Mouse (Mus musculus) heart, embryonic 16.5 days (tissue): ENCODE measurements around the gene Ivd. TPM values are rescaled to one million over a fixed set of nuclear protein-coding genes. Genes with fewer than 3 reads are reported as not detected.

Experiments used
- ATAC-seq: fragments of 200-750 bp; cut with Nextera tagmentation; replicated peaks from 2 replicates; pipeline ENCODE4 v1.8.0; 2017; ENCODE audit warnings: moderate number of reproducible peaks; ENCODE audit not compliant: insufficient read depth, low FRiP score; ENCODE audit errors: extremely low read depth
- H3K27ac ChIP-seq: fragments of 300-500 bp; sonication (generic); 2 replicates; pipeline ENCODE4 v1.5.1; 2014; ENCODE audit warnings: mild to moderate bottlenecking, low read length, control low read depth, moderate library complexity
- H3K27me3 ChIP-seq: fragments of 300-500 bp; sonication (generic); 2 replicates; pipeline ENCODE4 v1.6.1; 2014; ENCODE audit warnings: low read length, mixed read lengths; ENCODE audit not compliant: control insufficient read depth, insufficient read depth
- H3K36me3 ChIP-seq: fragments of 300-500 bp; sonication (generic); 2 replicates; pipeline ENCODE4 v1.6.1; 2014; ENCODE audit not compliant: control insufficient read depth, insufficient read depth
- H3K4me1 ChIP-seq: fragments of 300-500 bp; sonication (generic); 2 replicates; pipeline ENCODE4 v1.6.1; 2014; ENCODE audit warnings: low read length, mixed read lengths; ENCODE audit not compliant: control insufficient read depth, insufficient read depth
- H3K4me2 ChIP-seq: fragments of 300-500 bp; sonication (generic); 2 replicates; pipeline ENCODE4 v1.6.1; 2014; ENCODE audit warnings: low read depth, mild to moderate bottlenecking, control low read depth, low read length
- H3K4me3 ChIP-seq: fragments of 300-500 bp; sonication (generic); 2 replicates; pipeline ENCODE4 v1.5.1; 2014; ENCODE audit warnings: mild to moderate bottlenecking, control low read depth, low read length
- H3K9ac ChIP-seq: fragments of 300-500 bp; sonication (generic); 2 replicates; pipeline ENCODE4 v1.6.1; 2014; ENCODE audit warnings: low read length, control low read depth
- H3K9me3 ChIP-seq: fragments of 300-500 bp; sonication (generic); replicated peaks from 2 replicates; pipeline ENCODE4 v1.6.1; 2016; ENCODE audit warnings: low read length; ENCODE audit not compliant: control insufficient read depth
- WGBS: fragments of 180-500 bp; shearing (Covaris S2); extraction: QIAGEN DNeasy Blood & Tissue Kit; methylation state at CpG from one replicate; pipeline ENCODE4 v1.1.7; 2014; 5-methylcytosine and 5-hydroxymethylcytosine counted together
- polyA plus RNA-seq: library from polyadenylated mRNA; unstranded; fragments of >200 nt; fragmentation: Nextera tagmentation; extraction: Ambion mirVana; gene quantifications from 2 replicates; pipeline ENCODE4 v1.2.1, GENCODE M21; 2015

Ivd gene
- polyA plus RNA-seq, 1 experiment from 2014 or later: 97.4 TPM

DNA sequence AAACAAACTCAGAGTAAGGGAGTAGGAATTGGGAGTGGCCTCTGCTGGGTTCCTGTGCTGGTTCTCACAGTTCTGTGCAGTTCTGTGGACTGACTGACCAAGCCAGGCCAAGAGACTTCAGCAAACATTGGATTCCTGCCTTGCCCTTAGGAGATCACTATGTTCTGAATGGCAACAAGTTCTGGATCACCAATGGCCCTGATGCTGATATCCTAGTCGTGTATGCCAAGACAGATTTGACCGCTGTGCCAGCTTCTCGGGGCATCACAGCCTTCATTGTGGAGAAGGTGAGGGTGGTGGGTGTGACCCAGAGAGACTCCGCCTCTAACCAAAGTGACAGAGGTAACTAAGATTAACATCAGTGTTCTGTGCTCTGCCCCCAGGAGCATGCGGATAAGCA lies 11.3 kb downstream of the Ivd start:
- Histone ChIP-seq H3K4me3 (no peak overlapping the region), H3K9me3 (no peaks in the 10 kb centered on the region), H3K9ac (no peak overlapping the region), H3K4me2 (no peak overlapping the region), H3K36me3 (peaks cover 16% of the 10 kb centered on the region), H3K27ac (no peak overlapping the region), H3K27me3 (no peaks in the 10 kb centered on the region), H3K4me1 (peaks cover 10% of the 10 kb centered on the region)
- 92% methylated on average over 5 of the region's 5 CpGs for WGBS
- no peak for ATAC-seq

DNA sequence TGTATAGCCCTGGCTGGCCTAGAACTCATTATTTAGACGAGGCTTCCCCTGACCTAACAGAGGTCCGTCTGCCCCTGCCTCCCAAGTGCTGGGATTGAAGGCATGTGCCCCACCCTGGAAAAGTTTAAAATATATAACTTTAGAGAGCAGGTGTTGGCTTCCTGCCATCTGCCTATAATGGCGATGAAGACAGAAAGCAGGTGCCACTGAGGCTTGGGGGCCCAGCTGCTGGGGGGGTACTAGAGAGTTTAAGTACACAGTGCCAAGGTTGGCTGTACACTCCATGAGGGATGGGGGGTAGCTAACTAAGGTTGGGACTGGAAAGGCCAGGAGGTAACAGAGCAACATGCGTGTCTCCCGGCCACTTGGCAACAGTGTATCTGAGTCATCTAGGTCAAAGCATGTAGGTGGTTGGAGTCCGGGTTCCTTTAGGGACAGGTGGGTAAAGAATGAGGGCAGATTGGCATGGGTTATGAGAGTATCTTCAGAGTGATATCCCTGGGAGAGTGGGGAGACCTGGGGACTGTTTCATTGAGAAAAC lies 12.2 kb downstream of the Ivd start:
- Histone ChIP-seq H3K27me3 (no peaks in the 10 kb centered on the region), H3K9me3 (no peaks in the 10 kb centered on the region), H3K27ac (no peak overlapping the region), H3K4me2 (no peak overlapping the region), H3K4me3 (no peak overlapping the region), H3K9ac (no peak overlapping the region), H3K4me1 (peaks cover 10% of the 10 kb centered on the region), H3K36me3 (peaks cover 16% of the 10 kb centered on the region)
- ATAC-seq: no peak
- WGBS: 72% methylated on average over 6 of the region's 6 CpGs

DNA sequence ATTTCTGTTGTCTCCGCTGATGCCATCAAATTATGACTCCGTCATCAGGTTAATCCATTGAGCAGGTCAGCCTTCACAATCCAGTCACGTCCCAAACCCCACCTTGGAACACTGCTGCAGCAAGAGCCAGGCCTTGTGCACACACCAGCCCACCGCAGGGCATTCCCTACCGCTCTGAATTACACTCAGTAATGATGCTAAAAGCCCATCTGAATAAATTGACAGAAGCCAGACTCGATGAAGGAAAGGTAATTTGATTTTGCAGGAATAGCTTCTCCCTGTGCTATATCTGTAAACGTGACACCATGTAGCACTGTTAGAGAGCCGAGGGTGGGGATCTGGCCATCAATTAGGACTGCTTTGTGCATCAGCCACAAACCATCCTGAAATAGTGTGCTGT lies 13.6 kb downstream of the Ivd start:
- WGBS: 92% methylated on average over 8 of the region's 8 CpGs
- Histone ChIP-seq H3K4me2 (no peak overlapping the region), H3K4me1 (peaks cover 10% of the 10 kb centered on the region), H3K9ac (no peak overlapping the region), H3K4me3 (no peak overlapping the region), H3K36me3 (peaks cover 14% of the 10 kb centered on the region), H3K27me3 (no peaks in the 10 kb centered on the region), H3K9me3 (no peaks in the 10 kb centered on the region), H3K27ac (no peak overlapping the region)
- ATAC-seq: no peak

DNA sequence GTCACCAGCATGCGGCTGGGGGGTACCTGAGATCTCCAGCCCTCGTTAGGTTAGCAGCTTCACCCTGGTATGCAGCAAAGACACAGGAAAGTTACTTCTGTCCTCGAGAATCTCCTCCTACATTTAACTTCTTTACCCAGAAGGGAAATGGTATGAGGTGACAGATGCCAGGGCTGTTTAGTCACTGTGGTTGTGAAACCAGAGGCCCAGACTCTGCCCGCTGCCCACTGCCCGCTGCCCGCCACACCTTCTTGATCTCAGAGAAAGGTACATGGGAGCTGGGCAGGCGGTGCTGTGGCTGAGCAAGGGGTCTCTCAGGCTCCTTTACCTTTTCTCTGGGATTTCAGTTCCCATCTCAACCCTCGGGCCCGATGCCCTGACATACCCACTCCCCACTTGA lies 14.7 kb downstream of the Ivd start:
- Histone ChIP-seq H3K9ac (no peak overlapping the region), H3K27ac (no peak overlapping the region), H3K4me2 (no peak overlapping the region), H3K4me3 (no peak overlapping the region), H3K36me3 (peaks cover 14% of the 10 kb centered on the region), H3K27me3 (no peaks in the 10 kb centered on the region), H3K9me3 (no peaks in the 10 kb centered on the region), H3K4me1 (peaks cover 10% of the 10 kb centered on the region)
- ATAC-seq: no peak
- 92% methylated on average over 9 of the region's 9 CpGs for WGBS

DNA sequence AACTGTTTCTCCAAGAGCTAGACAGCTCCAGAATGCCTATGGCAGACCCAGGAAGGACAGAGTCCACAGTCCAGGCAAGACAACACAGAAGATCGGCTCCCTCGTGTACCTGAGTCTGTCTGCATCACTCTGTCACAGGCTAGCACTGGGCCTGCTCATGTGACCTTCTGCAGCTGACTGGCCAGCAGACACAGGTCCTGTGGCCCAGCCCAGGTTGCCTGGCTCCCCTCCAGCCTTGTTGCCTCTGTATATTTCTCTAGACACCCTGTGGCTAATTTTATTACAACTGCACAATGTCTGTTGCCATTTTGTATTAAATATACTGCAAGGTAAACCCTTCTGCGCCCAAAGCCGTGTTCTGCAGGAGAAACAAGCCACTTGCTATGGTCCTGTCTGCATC lies 19.3 kb downstream of the Ivd start:
- no peak overlapping the region for H3K9ac ChIP-seq

DNA sequence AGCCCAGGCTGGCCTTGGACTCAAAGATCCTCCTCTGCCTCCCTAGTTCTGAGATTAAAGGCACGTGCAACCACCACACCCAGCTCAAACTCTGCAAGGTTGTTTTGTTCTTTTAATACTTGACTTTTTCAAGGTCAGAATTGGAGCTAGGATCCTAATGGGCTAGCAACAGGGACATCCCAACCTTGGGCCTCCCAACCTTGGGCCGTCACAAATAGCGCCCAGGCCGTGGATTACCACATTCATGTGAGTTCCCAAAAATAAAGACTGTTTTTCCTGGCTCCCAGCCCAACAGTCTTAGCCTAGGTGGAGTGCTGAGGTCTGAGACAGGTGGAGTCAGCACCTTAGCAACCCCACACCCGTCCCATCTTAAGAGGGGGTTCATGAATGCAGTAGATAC lies 20.2 kb downstream of the Ivd start:
- Histone ChIP-seq H3K4me2 (no peak overlapping the region), H3K27ac (no peak overlapping the region), H3K9me3 (no peaks in the 10 kb centered on the region), H3K4me1 (peaks cover 17% of the 10 kb centered on the region), H3K36me3 (peaks cover 10% of the 10 kb centered on the region), H3K9ac (no peak overlapping the region), H3K27me3 (peaks cover 6% of the 10 kb centered on the region; the same call in 1 of the 2 replicates), H3K4me3 (no peak overlapping the region)
- 69% methylated on average over 5 of the region's 5 CpGs for WGBS
- ATAC-seq: no peak

More for the DNA sequence above, 19.3 kb downstream of the Ivd start:
- H3K4me1 ChIP-seq: peaks cover 17% of the 10 kb centered on the region
- H3K27ac ChIP-seq: peak overlapping the region; percentile 25; the same call in 1 of the 2 replicates
- WGBS: 63% methylated on average over 4 of the region's 4 CpGs
- H3K9me3 ChIP-seq: no peaks in the 10 kb centered on the region
- ATAC-seq: no peak
- H3K4me2 ChIP-seq: no peak overlapping the region
- no peak overlapping the region for H3K4me3 ChIP-seq
- H3K36me3 ChIP-seq: peaks cover 14% of the 10 kb centered on the region
- peaks cover 6% of the 10 kb centered on the region; the same call in 1 of the 2 replicates for H3K27me3 ChIP-seq

DNA sequence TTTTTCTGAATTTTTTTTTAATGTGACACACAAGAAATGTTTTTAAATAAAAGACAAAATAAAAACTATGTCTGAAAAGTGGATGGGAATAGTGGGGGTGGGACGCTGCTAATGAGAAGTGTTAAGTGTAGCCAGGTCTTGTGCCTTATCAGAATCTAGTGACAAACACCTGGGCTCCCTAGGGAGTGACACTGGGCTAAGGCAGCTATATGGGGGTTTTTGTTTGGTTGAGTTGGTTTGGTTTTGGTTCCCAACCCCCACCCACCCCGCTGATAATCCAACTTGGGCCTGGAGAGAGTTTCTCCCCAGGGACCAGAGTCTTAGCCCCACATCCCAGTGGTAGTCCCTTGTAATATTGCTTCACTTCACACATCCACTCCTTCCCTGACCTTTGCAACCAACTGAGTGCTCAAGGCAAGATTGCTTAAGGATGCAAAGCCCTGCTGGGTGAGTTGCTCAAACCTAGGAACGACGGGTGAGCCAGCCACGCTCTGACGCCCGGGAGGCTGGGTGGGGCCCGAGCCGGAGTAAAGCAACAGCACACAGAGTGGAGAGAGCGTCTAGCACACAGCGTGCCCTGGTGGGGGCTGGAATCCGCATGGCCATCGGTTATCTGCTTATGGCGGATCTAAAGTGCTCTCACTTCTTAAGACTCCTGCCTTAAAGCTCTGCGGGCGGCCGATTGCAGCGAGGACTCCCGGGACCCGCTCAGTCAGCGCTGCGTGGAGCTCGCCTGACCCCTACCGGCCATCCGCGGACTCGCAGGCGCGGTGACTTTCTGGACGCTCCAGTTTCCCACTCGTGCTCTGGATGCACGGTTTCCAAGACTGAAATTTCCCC lies 21.3 kb downstream of the Ivd start:
- Histone ChIP-seq H3K9me3 (no peaks in the 10 kb centered on the region), H3K36me3 (peaks cover under 1% of the 10 kb centered on the region), H3K27me3 (peaks cover 6% of the 10 kb centered on the region; the same call in 1 of the 2 replicates), H3K4me2 (peak overlapping the region; percentile 85), H3K9ac (peak overlapping the region; percentile 69), H3K4me3 (peak overlapping the region; percentile 46), H3K27ac (no peak overlapping the region), H3K4me1 (peaks cover 18% of the 10 kb centered on the region)
- ATAC-seq: peak; percentile 72
- WGBS: 3% methylated on average over 32 of the region's 32 CpGs

DNA sequence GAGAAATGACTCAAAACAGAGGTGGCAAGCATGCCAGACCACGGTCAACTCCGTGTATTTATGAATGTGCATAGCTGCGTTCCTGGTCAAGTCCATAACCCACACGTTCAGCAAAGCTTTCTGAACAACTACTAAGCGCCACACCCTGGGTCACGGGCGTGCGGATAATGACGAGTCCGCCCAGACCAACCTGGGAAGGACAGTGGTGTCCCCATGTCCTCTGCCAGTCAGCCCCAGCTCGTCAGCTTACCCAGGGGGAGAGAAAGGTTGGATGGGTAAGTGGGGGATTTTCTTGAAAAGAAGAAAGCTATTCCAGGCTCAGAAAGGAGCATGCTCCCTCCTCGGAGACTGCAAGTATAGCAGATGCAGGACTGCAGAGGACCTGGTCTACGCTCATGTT lies 25.7 kb downstream of the Ivd start:
- no peak overlapping the region for H3K9ac ChIP-seq
- ATAC-seq: no peak

DNA sequence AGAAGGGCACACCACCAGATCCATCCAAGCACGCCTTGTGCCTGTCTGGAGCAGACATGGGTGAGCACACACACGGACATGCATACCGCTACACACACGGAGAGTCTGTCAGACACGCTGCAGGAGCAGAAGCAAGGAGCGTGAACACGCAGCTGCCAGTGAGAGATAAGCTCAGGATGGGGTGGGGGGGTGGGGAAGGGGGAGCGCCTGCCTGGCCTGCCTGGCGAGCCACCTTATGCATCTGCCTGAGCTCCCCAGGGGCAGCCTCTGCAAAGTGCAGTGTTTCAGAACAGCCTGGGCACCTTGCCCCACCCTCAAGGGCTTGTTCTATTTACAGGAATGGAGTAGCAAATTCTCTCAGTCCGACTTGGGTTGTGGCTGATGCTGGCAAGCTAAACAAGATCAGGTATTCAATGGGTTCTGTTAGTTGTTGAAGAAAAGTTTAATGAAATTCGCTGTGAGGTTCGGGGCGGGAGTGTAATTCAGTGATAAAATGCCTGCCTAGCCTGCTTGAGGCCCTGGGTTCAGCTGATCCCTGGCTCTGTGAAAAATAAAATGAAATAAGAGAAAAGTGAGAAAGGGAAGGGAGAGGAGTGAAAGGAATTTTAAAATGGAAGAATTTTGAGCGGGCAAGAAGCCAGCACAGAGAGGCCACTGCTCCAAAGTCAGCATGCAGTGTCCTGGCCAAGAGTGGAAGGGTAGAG lies 26.2 kb downstream of the Ivd start:
- peak; percentile 42 for ATAC-seq
- H3K27ac ChIP-seq: no peak overlapping the region
- no peak overlapping the region for H3K9ac ChIP-seq
- no peaks in the 10 kb centered on the region for H3K9me3 ChIP-seq
- H3K27me3 ChIP-seq: peaks cover 11% of the 10 kb centered on the region
- H3K4me3 ChIP-seq: 0 out of 2 replicates have a peak overlapping the region, but pooled peaks have one; percentile 13
- 15% methylated on average over 14 of the region's 14 CpGs for WGBS
- peaks cover 7% of the 10 kb centered on the region for H3K4me1 ChIP-seq
- peak overlapping the region; percentile 50 for H3K4me2 ChIP-seq
- H3K36me3 ChIP-seq: no peaks in the 10 kb centered on the region

More for the DNA sequence above, 25.7 kb downstream of the Ivd start:
- H3K27me3 ChIP-seq: peaks cover 9% of the 10 kb centered on the region; the same call in 1 of the 2 replicates
- H3K4me1 ChIP-seq: peaks cover 10% of the 10 kb centered on the region
- 55% methylated on average over 13 of the region's 13 CpGs for WGBS
- H3K27ac ChIP-seq: no peak overlapping the region
- H3K9me3 ChIP-seq: no peaks in the 10 kb centered on the region
- H3K36me3 ChIP-seq: no peaks in the 10 kb centered on the region
- H3K4me3 ChIP-seq: 0 out of 2 replicates have a peak overlapping the region, but pooled peaks have one; percentile 13
- peak overlapping the region; percentile 50 for H3K4me2 ChIP-seq
